Mouse (Mus musculus) B cell, adult 2 months (primary cell): ENCODE measurements around the gene Rbks.
A peak's percentile ranks its signal among the peaks of the same experiment; 100 is the strongest.

Source experiments
- DNase-seq, 2 experiments: peaks; one replicate each; pipeline ENCODE4 v3.0.0; 2022

Rbks gene

GRCm38 (mm10) chr5:31614339-31615025 lies 82.9 kb downstream of the Rbks start:
- peak; percentile 18 to 25 for DNase-seq

GRCm38 (mm10) chr5:31613852-31614286 lies 83.6 kb downstream of the Rbks start:
- peak; percentile 84 to 85 for DNase-seq

- DNase-seq = no peak
These were observed 86.2 kb downstream of the Rbks start for GRCm38 (mm10) chr5:31611186-31611585.

GRCm38 (mm10) chr5:31610376-31611086 lies 86.9 kb downstream of the Rbks start:
- no peak for DNase-seq

- no peak for DNase-seq
These were observed 91.3 kb downstream of the Rbks start for GRCm38 (mm10) chr5:31606151-31606550.

- no peak for DNase-seq
These were observed 93.7 kb downstream of the Rbks start for GRCm38 (mm10) chr5:31603766-31604165.

GRCm38 (mm10) chr5:31602377-31602776 lies 95.0 kb downstream of the Rbks start:
- no peak for DNase-seq

- no peak for DNase-seq
These were observed 96.2 kb downstream of the Rbks start for GRCm38 (mm10) chr5:31601162-31601722.

- no peak for DNase-seq
These were observed 98.3 kb downstream of the Rbks start for GRCm38 (mm10) chr5:31599161-31599560.

GRCm38 (mm10) chr5:31598579-31598978 lies 98.8 kb downstream of the Rbks start:
- peak; percentile 8 for DNase-seq

- DNase-seq = no peak
These were observed 99.3 kb downstream of the Rbks start for GRCm38 (mm10) chr5:31598121-31598520.

GRCm38 (mm10) chr5:31597430-31597944 lies 99.9 kb downstream of the Rbks start:
- DNase-seq = no peak

GRCm38 (mm10) chr5:31596481-31597429 lies 100.7 kb downstream of the Rbks start, which contains the start of gene Mrpl33:
Mrpl33 (plus strand) TSS chr5:31596935.
- peak; percentile 60 to 64 for DNase-seq

GRCm38 (mm10) chr5:31595868-31596267 lies 101.6 kb downstream of the Rbks start:
- DNase-seq = no peak

GRCm38 (mm10) chr5:31591122-31591521 lies 106.3 kb downstream of the Rbks start:
- DNase-seq = no peak

- DNase-seq = no peak
These were observed 107.6 kb downstream of the Rbks start for GRCm38 (mm10) chr5:31589711-31590319.

- DNase-seq = peak; percentile 14 to 15
These were observed 108.8 kb downstream of the Rbks start for GRCm38 (mm10) chr5:31588672-31589071.

- DNase-seq = no peak
These were observed 109.4 kb downstream of the Rbks start for GRCm38 (mm10) chr5:31588016-31588415.

GRCm38 (mm10) chr5:31585526-31585925 lies 111.9 kb downstream of the Rbks start:
- DNase-seq = no peak

- no peak for DNase-seq
These were observed 114.2 kb downstream of the Rbks start for GRCm38 (mm10) chr5:31583261-31583660.

GRCm38 (mm10) chr5:31581932-31582331 lies 115.5 kb downstream of the Rbks start:
- no peak for DNase-seq

GRCm38 (mm10) chr5:31581263-31581662 lies 116.2 kb downstream of the Rbks start:
- DNase-seq = no peak
